In genomic region chr15:21344323-21344722, GRCm38 (mm10) we compare ENCODE assay signal across 28 mouse cellular contexts.
A peak's percentile ranks its signal among the peaks of the same experiment; 100 is the strongest.
DNase-seq lines count a peak whose midpoint lies in the region; ATAC-seq and TF ChIP-seq lines count a peak whose summit lies in the region.
"Had no signal": no experiment of that assay in that cellular context is flagged by ENCODE, and none has a peak within 500 bp of the region (broad histone marks: within the 10 kb centered on the region; RNA-seq: fewer than 3 reads in every experiment).

No protein-coding gene starts in this region.

- no peak for DNase-seq in forebrain, embryonic 11.5 days (ENCODE audit: low spot score)
- DNase-seq in brain, embryonic 14.5 days (ENCODE audit: low read depth): peak; percentile 57
- DNase-seq in forebrain, postnatal 0 days: no peak
- DNase-seq in adrenal gland, postnatal 4 days (ENCODE audit: low spot score in 2 of 2): no peak
- DNase-seq: adrenal gland, postnatal 10 days; adrenal gland, postnatal 36 days; B cell, adult 2 months; cerebellum, adult 11-12 months; cerebellum, adult 8-10 months; gastrocnemius, postnatal 10 days; gastrocnemius, postnatal 36 days; heart, adult 2 months; heart, postnatal 14 days; heart, postnatal 4 days had no signal

- peak; percentile 55; the same call in 1 of the 2 replicates for ATAC-seq in forebrain, embryonic 13.5 days
- ATAC-seq in forebrain, embryonic 11.5 days (replicated peaks; ENCODE audit: low FRiP score): no peak
- peak; percentile 39 for ATAC-seq in midbrain, embryonic 12.5 days (ENCODE audit: low FRiP score, low read depth)
- no peak for ATAC-seq in midbrain, embryonic 16.5 days
- ATAC-seq in forebrain, postnatal 0 days: peak; percentile 20; the same call in 1 of the 2 replicates
- ATAC-seq: inflammation-experienced regulatory T-cells, adult 6 months; intestine, embryonic 16.5 days; Patski had no signal

- no peak overlapping the region for H3K27ac ChIP-seq in forebrain, embryonic 13.5 days
- no peak overlapping the region for H3K27ac ChIP-seq in forebrain, embryonic 11.5 days (ENCODE audit: low read depth, low read length)
- no peak overlapping the region for H3K27ac ChIP-seq in midbrain, embryonic 12.5 days (replicated peaks)
- no peak overlapping the region for H3K27ac ChIP-seq in midbrain, embryonic 16.5 days (ENCODE audit: low read length)
- no peak overlapping the region for H3K27ac ChIP-seq in forebrain, postnatal 0 days (ENCODE audit: low read depth, low read length)
- H3K27ac ChIP-seq: embryonic facial prominence, embryonic 12.5 days; embryonic facial prominence, embryonic 15.5 days; heart, adult 2 months; heart, embryonic 10.5 days; heart, embryonic 13.5 days; hindbrain, embryonic 14.5 days; hindbrain, postnatal 0 days had no signal

- no peaks in the 10 kb centered on the region for H3K36me3 ChIP-seq in forebrain, embryonic 13.5 days (ENCODE audit: poor library complexity, severe bottlenecking)
- H3K36me3 ChIP-seq in forebrain, embryonic 11.5 days (ENCODE audit: control insufficient read depth, insufficient read depth, low read length): no peaks in the 10 kb centered on the region
- no peaks in the 10 kb centered on the region for H3K36me3 ChIP-seq in midbrain, embryonic 12.5 days
- no peaks in the 10 kb centered on the region for H3K36me3 ChIP-seq in midbrain, embryonic 16.5 days (ENCODE audit: control insufficient read depth, insufficient read depth, low read length)
- H3K36me3 ChIP-seq in forebrain, postnatal 0 days (ENCODE audit: insufficient read depth): no peaks in the 10 kb centered on the region
- H3K36me3 ChIP-seq: embryonic facial prominence, embryonic 12.5 days; embryonic facial prominence, embryonic 15.5 days; G1E; heart, embryonic 10.5 days; heart, embryonic 13.5 days had no signal

- no peaks in the 10 kb centered on the region for H3K27me3 ChIP-seq in forebrain, embryonic 13.5 days
- no peaks in the 10 kb centered on the region for H3K27me3 ChIP-seq in forebrain, embryonic 11.5 days (ENCODE audit: control insufficient read depth, insufficient read depth, low read length)
- no peaks in the 10 kb centered on the region for H3K27me3 ChIP-seq in midbrain, embryonic 12.5 days
- H3K27me3 ChIP-seq in midbrain, embryonic 16.5 days (ENCODE audit: control insufficient read depth, insufficient read depth, low read depth, low read length): no peaks in the 10 kb centered on the region
- H3K27me3 ChIP-seq in forebrain, postnatal 0 days (ENCODE audit: insufficient read depth, low read length): no peaks in the 10 kb centered on the region
- H3K27me3 ChIP-seq: CH12.LX; embryonic facial prominence, embryonic 12.5 days; embryonic facial prominence, embryonic 15.5 days; heart, embryonic 13.5 days had no signal

- no peak overlapping the region for H3K4me2 ChIP-seq in forebrain, embryonic 13.5 days
- H3K4me2 ChIP-seq in forebrain, embryonic 11.5 days (ENCODE audit: low read depth, low read length, severe bottlenecking): no peak overlapping the region
- no peak overlapping the region for H3K4me2 ChIP-seq in midbrain, embryonic 12.5 days (replicated peaks)
- H3K4me2 ChIP-seq in midbrain, embryonic 16.5 days (ENCODE audit: low read length): no peak overlapping the region
- no peak overlapping the region for H3K4me2 ChIP-seq in forebrain, postnatal 0 days (ENCODE audit: low read depth)
- H3K4me2 ChIP-seq: embryonic facial prominence, embryonic 12.5 days; embryonic facial prominence, embryonic 15.5 days; heart, embryonic 13.5 days; hindbrain, embryonic 14.5 days had no signal

- H3K9ac ChIP-seq in forebrain, embryonic 13.5 days: no peak overlapping the region
- no peak overlapping the region for H3K9ac ChIP-seq in forebrain, embryonic 11.5 days (ENCODE audit: low read length)
- no peak overlapping the region for H3K9ac ChIP-seq in midbrain, embryonic 12.5 days (replicated peaks)
- no peak overlapping the region for H3K9ac ChIP-seq in midbrain, embryonic 16.5 days (ENCODE audit: low read depth, low read length)
- H3K9ac ChIP-seq in forebrain, postnatal 0 days: no peak overlapping the region
- H3K9ac ChIP-seq: embryonic facial prominence, embryonic 12.5 days; embryonic facial prominence, embryonic 15.5 days; heart, embryonic 13.5 days; hindbrain, embryonic 14.5 days had no signal

- WGBS in forebrain, embryonic 13.5 days: 13% methylated on average over 2 of the region's 2 CpGs
- 34% methylated on average over 2 of the region's 2 CpGs for WGBS in forebrain, embryonic 11.5 days
- 24% methylated on average over 2 of the region's 2 CpGs for WGBS in midbrain, embryonic 12.5 days
- 16% methylated on average over 2 of the region's 2 CpGs for WGBS in midbrain, embryonic 16.5 days
- 14% methylated on average over 2 of the region's 2 CpGs for WGBS in forebrain, postnatal 0 days

- TF ChIP-seq CTCF in brain, embryonic 14.5 days (IDR thresholded peaks at IDR 0.05; ENCODE audit: borderline replicate concordance, extremely low read depth, insufficient read depth, insufficient read length): no peak
- TF ChIP-seq CTCF in forebrain, postnatal 0 days (IDR thresholded peaks at IDR 0.05; ENCODE audit: low read depth): no peak

- 0 out of 2 replicates have a peak, but pooled peaks cover 3% of the 10 kb centered on the region for H3K4me1 ChIP-seq in forebrain, embryonic 13.5 days
- no peaks in the 10 kb centered on the region for H3K4me1 ChIP-seq in forebrain, embryonic 11.5 days (replicated peaks; ENCODE audit: control insufficient read depth, insufficient read depth, low read length)
- H3K4me1 ChIP-seq in midbrain, embryonic 12.5 days: no peaks in the 10 kb centered on the region
- peaks cover 5% of the 10 kb centered on the region; the same call in 1 of the 2 replicates for H3K4me1 ChIP-seq in midbrain, embryonic 16.5 days (ENCODE audit: control insufficient read depth, insufficient read depth, low read length)
- H3K4me1 ChIP-seq in forebrain, postnatal 0 days (ENCODE audit: insufficient read depth): no peaks in the 10 kb centered on the region
- H3K4me1 ChIP-seq: embryonic facial prominence, embryonic 12.5 days; embryonic facial prominence, embryonic 15.5 days; heart, embryonic 10.5 days; heart, embryonic 13.5 days had no signal

- H3K4me3 ChIP-seq in forebrain, embryonic 13.5 days: no peak overlapping the region
- H3K4me3 ChIP-seq in forebrain, embryonic 11.5 days (ENCODE audit: low read depth, low read length): no peak overlapping the region
- H3K4me3 ChIP-seq in midbrain, embryonic 12.5 days: no peak overlapping the region
- H3K4me3 ChIP-seq in midbrain, embryonic 16.5 days (ENCODE audit: low read depth, low read length): no peak overlapping the region
- H3K4me3 ChIP-seq in forebrain, postnatal 0 days (ENCODE audit: low read depth, low read length): no peak overlapping the region
- H3K4me3 ChIP-seq: embryonic facial prominence, embryonic 12.5 days; embryonic facial prominence, embryonic 15.5 days; heart, adult 2 months; heart, embryonic 10.5 days; heart, embryonic 13.5 days had no signal

- no peak for TF ChIP-seq POLR2A in brain, embryonic 14.5 days (IDR thresholded peaks at IDR 0.05; ENCODE audit: borderline replicate concordance, extremely low read depth, insufficient read depth, insufficient read length, poor library complexity, severe bottlenecking)

- H3K9me3 ChIP-seq in forebrain, embryonic 13.5 days (replicated peaks): no peaks in the 10 kb centered on the region
- H3K9me3 ChIP-seq in forebrain, embryonic 11.5 days (ENCODE audit: control insufficient read depth, low read length): no peaks in the 10 kb centered on the region
- no peaks in the 10 kb centered on the region for H3K9me3 ChIP-seq in midbrain, embryonic 12.5 days
- no peaks in the 10 kb centered on the region for H3K9me3 ChIP-seq in midbrain, embryonic 16.5 days (replicated peaks; ENCODE audit: control insufficient read depth, low read length, poor library complexity, severe bottlenecking)
- H3K9me3 ChIP-seq in forebrain, postnatal 0 days (ENCODE audit: low read length): no peaks in the 10 kb centered on the region
- H3K9me3 ChIP-seq: embryonic facial prominence, embryonic 12.5 days; embryonic facial prominence, embryonic 15.5 days; G1E; heart, embryonic 10.5 days; heart, embryonic 13.5 days had no signal

Comparison
In these comparisons a context has a peak if more than half of its experiments do, and no peak if none do; other contexts are left out.
1. ATAC-seq: peak in forebrain, embryonic 13.5 days (single experiment), midbrain, embryonic 12.5 days (single experiment) and forebrain, postnatal 0 days (single experiment); none in forebrain, embryonic 11.5 days (single experiment) and midbrain, embryonic 16.5 days (single experiment).